Mouse (Mus musculus) kidney, adult 11 months (tissue): ENCODE measurements around the gene Lrrc23.
"Not testable (repeated sequence)": the region's sequence is repeated elsewhere in the genome, so short reads cannot be mapped to it uniquely, and the experiment has no call there.

Experiments used
- DNase-seq: peaks from one replicate; pipeline ENCODE4 v3.0.0; 2022

Gene Lrrc23

GRCm38 (mm10) chr6:124779222-124779983 is at the start of gene Lrrc23:
Lrrc23 (minus strand) TSS chr6:124779727.
- DNase-seq: no peak

- DNase-seq: peak; percentile 72
Measured at GRCm38 (mm10) chr6:124828101-124828592, 48.6 kb upstream of the Lrrc23 start.

- DNase-seq: no peak
Measured at GRCm38 (mm10) chr6:124822049-124822448, 42.5 kb upstream of the Lrrc23 start.

- no peak for DNase-seq
Measured at GRCm38 (mm10) chr6:124820891-124821290, 41.4 kb upstream of the Lrrc23 start.

- no peak for DNase-seq
Measured at GRCm38 (mm10) chr6:124817971-124818370, 38.4 kb upstream of the Lrrc23 start.

GRCm38 (mm10) chr6:124817563-124817962 is 38.0 kb upstream of the Lrrc23 start:
- no peak for DNase-seq

GRCm38 (mm10) chr6:124817125-124817524 is 37.6 kb upstream of the Lrrc23 start:
- no peak for DNase-seq

GRCm38 (mm10) chr6:124816611-124817010 is 37.1 kb upstream of the Lrrc23 start:
- no peak for DNase-seq

- no peak for DNase-seq
Measured at GRCm38 (mm10) chr6:124814858-124815774, 35.6 kb upstream of the Lrrc23 start.

GRCm38 (mm10) chr6:124814448-124814847 is 34.9 kb upstream of the Lrrc23 start:
- DNase-seq: no peak

- DNase-seq: peak; percentile 90
Measured at GRCm38 (mm10) chr6:124813933-124814332, 34.4 kb upstream of the Lrrc23 start, which contains the start of gene Tpi1. Tpi1 (minus strand) TSS chr6:124814296.

GRCm38 (mm10) chr6:124813496-124813895 is 34.0 kb upstream of the Lrrc23 start:
- peak; percentile 65 for DNase-seq

GRCm38 (mm10) chr6:124812848-124813247 is 33.3 kb upstream of the Lrrc23 start:
- DNase-seq: no peak

GRCm38 (mm10) chr6:124811701-124812560 is 32.4 kb upstream of the Lrrc23 start:
- DNase-seq: no peak

GRCm38 (mm10) chr6:124811403-124811665 is 31.8 kb upstream of the Lrrc23 start:
- DNase-seq: no peak

GRCm38 (mm10) chr6:124810566-124811402 is 31.3 kb upstream of the Lrrc23 start:
- not testable (repeated sequence) for DNase-seq

- DNase-seq: no peak
Measured at GRCm38 (mm10) chr6:124809775-124810538, 30.4 kb upstream of the Lrrc23 start.

GRCm38 (mm10) chr6:124809052-124809774 is 29.7 kb upstream of the Lrrc23 start:
- peak; percentile 85 for DNase-seq

- DNase-seq: peak; percentile 86
Measured at GRCm38 (mm10) chr6:124808358-124809012, 29.0 kb upstream of the Lrrc23 start, which contains the start of gene Spsb2. Spsb2 (plus strand) TSS chr6:124808661.

- no peak for DNase-seq
Measured at GRCm38 (mm10) chr6:124807986-124808357, 28.4 kb upstream of the Lrrc23 start.
